Mouse (Mus musculus) forebrain, postnatal 0 days (tissue): ENCODE measurements around the gene Cfap58. TPM values are rescaled to one million over a fixed set of nuclear protein-coding genes. Genes with fewer than 3 reads are reported as not detected.

Experiments
- ATAC-seq: fragments of 200-750 bp; cut with Nextera tagmentation; 2 replicates; pipeline ENCODE4 v1.8.0; 2017; ENCODE audit warnings: mild to moderate bottlenecking, moderate library complexity
- DNase-seq: peaks from one replicate; pipeline ENCODE4 v3.0.0-alpha.2; 2015
- H3K27ac ChIP-seq: fragments of 300-500 bp; sonication (generic); 2 replicates; pipeline ENCODE4 v1.5.1; 2014; ENCODE audit warnings: low read depth, mild to moderate bottlenecking, antibody characterized with exemption, low read length, moderate library complexity, mixed read lengths
- H3K27me3 ChIP-seq: fragments of 300-500 bp; sonication (generic); 2 replicates; pipeline ENCODE4 v1.6.1; 2014; ENCODE audit warnings: mild to moderate bottlenecking, low read length, mixed read lengths; ENCODE audit not compliant: insufficient read depth
- H3K36me3 ChIP-seq: fragments of 300-500 bp; sonication (generic); 2 replicates; pipeline ENCODE4 v1.6.1; 2014; ENCODE audit warnings: mild to moderate bottlenecking, moderate library complexity; ENCODE audit not compliant: insufficient read depth
- H3K4me1 ChIP-seq: fragments of 300-500 bp; sonication (generic); 2 replicates; pipeline ENCODE4 v1.6.1; 2014; ENCODE audit warnings: antibody characterized with exemption; ENCODE audit not compliant: insufficient read depth
- H3K4me2 ChIP-seq: fragments of 300-500 bp; sonication (generic); 2 replicates; pipeline ENCODE4 v1.6.1; 2014; ENCODE audit warnings: low read depth, mild to moderate bottlenecking, moderate library complexity
- H3K4me3 ChIP-seq: fragments of 300-500 bp; sonication (generic); 2 replicates; pipeline ENCODE4 v1.5.1; 2014; ENCODE audit warnings: low read depth, low read length, mixed read lengths
- H3K9ac ChIP-seq: fragments of 300-500 bp; sonication (generic); 2 replicates; pipeline ENCODE4 v1.6.1; 2014; ENCODE audit warnings: mild to moderate bottlenecking
- H3K9me3 ChIP-seq: fragments of 300-500 bp; sonication (generic); 2 replicates; pipeline ENCODE4 v1.6.1; 2016; ENCODE audit warnings: low read length
- CTCF ChIP-seq: sonication (generic); IDR thresholded peaks from 2 replicates; pipeline ENCODE4 v1.5.1; 2016; ENCODE audit warnings: antibody characterized with exemption, control low read depth, low read depth
- WGBS: fragments of 180-500 bp; shearing (Covaris S2); extraction: QIAGEN DNeasy Blood & Tissue Kit; methylation state at CpG from one replicate; pipeline ENCODE4 v1.1.7; 2014; 5-methylcytosine and 5-hydroxymethylcytosine counted together
- polyA plus RNA-seq: library from polyadenylated mRNA; unstranded; fragments of >200 nt; fragmentation: Nextera tagmentation; extraction: Ambion mirVana; gene quantifications from 2 replicates; pipeline ENCODE4 v1.2.1, GENCODE M21; 2015
- total RNA-seq: library from RNA; depleted of rRNA; stranded (reverse); fragments of >200 nt; gene quantifications from 2 replicates; pipeline ENCODE4 v1.2.3, GENCODE M21; 2014

Cfap58 gene
- total and polyA plus RNA-seq, 2 experiments from 2014 or later, result 0.62 to 2.6 TPM

DNA sequence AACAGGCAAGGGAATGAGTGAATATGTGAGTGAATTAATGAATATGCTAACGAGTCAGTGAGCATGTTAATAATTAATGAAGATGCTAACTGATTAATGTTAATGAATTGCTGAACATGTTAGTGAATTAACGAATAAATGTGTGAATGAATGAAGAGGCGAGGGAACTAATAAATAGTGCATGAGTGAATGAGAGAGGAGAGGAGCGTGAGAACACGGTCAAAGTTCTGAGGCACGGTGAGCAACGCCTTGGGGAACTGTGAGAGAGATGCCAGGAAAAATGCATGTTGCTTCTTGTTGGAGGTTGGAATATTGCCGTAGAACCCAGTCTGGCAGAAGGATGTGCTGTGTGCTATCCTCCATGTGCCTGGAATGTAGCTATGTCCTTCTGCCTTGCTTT is 33.6 kb downstream of the Cfap58 start:
- Histone ChIP-seq H3K9ac (no peak overlapping the region), H3K36me3 (no peaks in the 10 kb centered on the region), H3K4me1 (peaks cover 3% of the 10 kb centered on the region; the same call in 1 of the 2 replicates), H3K9me3 (no peaks in the 10 kb centered on the region), H3K27ac (no peak overlapping the region), H3K4me3 (no peak overlapping the region), H3K4me2 (no peak overlapping the region), H3K27me3 (no peaks in the 10 kb centered on the region)
- no peak for ATAC-seq
- no peak for DNase-seq
- TF ChIP-seq CTCF, result no peak
- 53% methylated on average over 8 of the region's 8 CpGs for WGBS

DNA sequence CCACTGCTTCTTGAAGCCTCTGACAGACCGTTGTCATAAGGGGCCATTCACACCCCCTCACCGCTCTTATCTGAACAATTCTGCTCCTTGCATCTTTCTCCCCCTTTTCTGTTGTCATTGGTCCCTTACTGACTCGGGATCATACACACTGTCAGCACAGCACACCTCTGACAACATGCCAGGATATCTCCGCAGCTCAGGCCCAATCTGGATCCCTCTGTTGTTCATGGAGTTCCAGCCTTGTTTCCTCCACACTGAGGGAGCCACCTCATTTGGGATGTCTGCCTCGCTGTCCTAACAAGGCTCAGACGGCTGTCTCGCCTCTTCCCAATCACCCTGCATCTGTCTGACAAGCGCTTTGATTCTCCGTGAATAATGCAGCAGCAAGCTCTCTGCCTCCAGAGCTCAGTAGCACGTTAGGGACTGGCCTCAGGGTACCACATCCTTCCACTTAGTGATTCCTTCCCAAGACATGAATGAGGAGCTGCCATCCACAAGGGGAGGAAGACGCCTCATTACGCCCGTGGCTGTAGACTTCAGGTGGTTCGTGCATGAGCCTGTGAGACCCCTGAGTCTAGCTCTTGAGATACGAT is 40.7 kb downstream of the Cfap58 start:
- H3K27ac ChIP-seq, result no peak overlapping the region
- no peaks in the 10 kb centered on the region for H3K36me3 ChIP-seq
- WGBS, result 70% methylated on average over 15 of the region's 15 CpGs
- H3K27me3 ChIP-seq, result no peaks in the 10 kb centered on the region
- H3K4me2 ChIP-seq, result no peak overlapping the region
- DNase-seq (no peak), ATAC-seq (no peak)
- H3K4me1 ChIP-seq, result no peaks in the 10 kb centered on the region
- no peaks in the 10 kb centered on the region for H3K9me3 ChIP-seq
- no peak overlapping the region for H3K4me3 ChIP-seq
- H3K9ac ChIP-seq, result no peak overlapping the region
- TF ChIP-seq CTCF, result no peak

DNA sequence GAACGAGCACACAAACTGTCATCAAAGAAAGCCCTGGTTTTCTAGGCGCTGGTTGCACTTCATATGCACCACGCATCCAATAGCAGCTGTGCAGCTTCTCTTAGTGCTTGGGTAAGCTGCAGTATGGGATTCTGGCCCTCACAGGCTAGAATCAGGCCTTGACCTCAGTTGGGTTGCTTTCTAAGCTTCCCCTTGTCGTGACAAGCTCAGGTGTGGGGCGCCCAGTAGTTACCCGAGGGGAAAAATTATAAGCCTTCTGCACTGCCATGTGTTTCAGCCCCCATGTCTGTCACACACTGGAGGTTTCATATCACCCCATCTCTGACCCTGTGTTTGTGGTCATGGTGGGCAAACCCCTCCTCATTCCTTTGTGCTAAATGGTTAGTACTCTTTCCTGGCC is 42.0 kb downstream of the Cfap58 start:
- Histone ChIP-seq H3K27ac (no peak overlapping the region), H3K4me2 (no peak overlapping the region), H3K9ac (no peak overlapping the region), H3K4me1 (no peaks in the 10 kb centered on the region), H3K4me3 (no peak overlapping the region), H3K36me3 (no peaks in the 10 kb centered on the region), H3K9me3 (no peaks in the 10 kb centered on the region), H3K27me3 (no peaks in the 10 kb centered on the region)
- no peak for DNase-seq
- no peak for ATAC-seq
- 80% methylated on average over 6 of the region's 6 CpGs for WGBS
- TF ChIP-seq CTCF, result no peak

DNA sequence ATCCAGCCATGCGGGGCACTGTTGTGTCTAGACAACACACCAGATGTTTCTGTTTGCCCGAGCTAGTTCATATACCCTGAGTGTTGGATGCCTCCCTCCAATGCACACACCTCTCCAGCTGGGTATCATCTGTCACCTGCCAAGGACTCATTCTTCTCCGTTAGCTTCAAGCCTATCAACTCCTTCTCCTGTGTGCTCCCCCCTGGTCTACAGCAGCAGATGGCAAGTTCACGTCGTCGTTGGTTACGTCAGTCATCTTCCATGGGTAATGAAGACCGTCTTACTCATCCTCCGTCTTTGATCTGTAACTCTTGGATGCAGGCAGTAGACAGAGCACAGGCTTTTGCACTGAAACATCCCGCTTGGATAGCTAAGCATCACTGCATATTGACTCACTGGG is 42.8 kb downstream of the Cfap58 start:
- Histone ChIP-seq H3K4me2 (no peak overlapping the region), H3K4me1 (no peaks in the 10 kb centered on the region), H3K27ac (no peak overlapping the region), H3K9me3 (no peaks in the 10 kb centered on the region), H3K4me3 (no peak overlapping the region), H3K27me3 (no peaks in the 10 kb centered on the region), H3K9ac (no peak overlapping the region), H3K36me3 (no peaks in the 10 kb centered on the region)
- ATAC-seq (no peak), DNase-seq (no peak)
- WGBS, result 75% methylated on average over 10 of the region's 10 CpGs
- TF ChIP-seq CTCF, result no peak

DNA sequence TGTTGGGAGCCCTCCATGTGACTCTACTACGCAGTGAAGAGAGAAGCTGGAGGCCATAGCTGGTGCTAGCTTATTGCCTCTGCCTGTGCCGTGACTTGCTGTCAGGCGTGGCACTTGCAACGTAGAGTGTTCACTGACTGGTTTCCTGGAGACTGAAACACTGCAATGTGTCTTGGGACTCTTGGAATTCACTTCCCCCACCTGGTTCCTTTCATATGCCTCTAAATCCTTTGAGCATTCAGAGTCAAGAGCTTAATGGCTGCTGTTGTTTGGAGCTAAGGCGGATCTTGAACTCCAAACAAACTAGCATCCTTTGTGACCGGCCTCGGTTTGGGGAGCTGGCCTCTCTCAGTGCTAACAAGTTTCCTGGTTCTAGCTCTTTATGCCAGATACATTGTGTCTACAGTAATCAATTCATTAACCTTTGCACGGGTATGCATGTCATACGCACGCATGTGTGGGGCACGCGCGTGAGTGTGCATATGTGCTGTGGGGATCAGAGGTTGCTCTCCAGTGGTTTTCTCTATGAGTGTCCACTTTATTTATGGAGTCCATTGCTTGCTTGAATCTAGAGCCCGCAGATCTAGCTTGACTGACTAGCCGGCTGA is 48.2 kb downstream of the Cfap58 start:
- Histone ChIP-seq H3K27ac (no peak overlapping the region), H3K4me1 (no peaks in the 10 kb centered on the region), H3K4me3 (no peak overlapping the region), H3K9me3 (no peaks in the 10 kb centered on the region), H3K36me3 (no peaks in the 10 kb centered on the region), H3K27me3 (no peaks in the 10 kb centered on the region), H3K9ac (no peak overlapping the region), H3K4me2 (no peak overlapping the region)
- 86% methylated on average over 15 of the region's 15 CpGs for WGBS
- ATAC-seq, result no peak
- no peak for TF ChIP-seq CTCF
- no peak for DNase-seq

DNA sequence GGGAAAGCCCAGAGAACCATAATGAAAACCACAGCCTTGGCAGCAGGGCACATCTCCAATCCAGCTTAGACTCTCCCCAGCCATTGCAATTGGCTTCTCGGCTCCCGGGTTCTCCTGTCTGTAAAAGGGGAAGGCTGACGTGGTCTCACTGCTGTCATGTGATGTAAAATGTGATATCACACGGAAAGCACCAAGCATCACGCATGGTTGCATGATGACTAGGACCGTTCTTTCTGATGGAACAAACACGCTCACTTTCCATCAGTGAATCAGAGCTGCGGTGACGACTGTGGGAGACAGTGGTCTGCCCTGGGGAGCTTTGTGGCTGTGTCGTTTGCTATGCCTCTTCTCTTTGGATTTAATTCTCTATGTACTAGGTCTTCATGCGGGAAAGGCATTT is 50.5 kb downstream of the Cfap58 start:
- no peaks in the 10 kb centered on the region for H3K9me3 ChIP-seq

DNA sequence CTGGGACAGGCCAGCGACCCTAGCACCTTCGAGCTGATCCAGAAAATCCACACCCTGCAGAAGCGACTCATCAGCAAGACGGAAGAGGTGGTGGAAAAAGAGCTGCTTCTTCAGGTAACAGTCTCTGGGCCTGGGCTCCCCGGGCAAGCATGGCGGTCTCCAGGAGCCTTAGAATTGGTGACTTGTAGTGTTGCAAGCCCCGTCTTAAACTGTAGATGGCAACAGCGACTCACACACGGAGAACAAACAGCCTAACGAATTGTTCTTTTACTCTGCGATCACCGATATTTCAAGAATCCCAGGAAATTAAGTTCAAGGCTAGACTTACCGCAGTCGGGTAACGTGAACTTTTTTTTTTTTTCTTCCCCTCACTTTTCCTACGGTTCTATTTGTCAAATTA is 51.0 kb downstream of the Cfap58 start:
- Histone ChIP-seq H3K27ac (no peak overlapping the region), H3K9me3 (no peaks in the 10 kb centered on the region), H3K4me3 (no peak overlapping the region), H3K4me2 (no peak overlapping the region), H3K27me3 (no peaks in the 10 kb centered on the region), H3K4me1 (no peaks in the 10 kb centered on the region), H3K36me3 (no peaks in the 10 kb centered on the region), H3K9ac (no peak overlapping the region)
- peak; percentile 70 for DNase-seq
- ATAC-seq, result peak; percentile 55; the same call in 1 of the 2 replicates
- WGBS, result 31% methylated on average over 16 of the region's 16 CpGs
- peak; percentile 80 for TF ChIP-seq CTCF

More for the DNA sequence above, 50.5 kb downstream of the Cfap58 start:
- no peak for ATAC-seq
- H3K4me1 ChIP-seq, result no peaks in the 10 kb centered on the region
- no peak for DNase-seq
- H3K9ac ChIP-seq, result no peak overlapping the region
- WGBS, result 87% methylated on average over 11 of the region's 11 CpGs
- no peaks in the 10 kb centered on the region for H3K36me3 ChIP-seq
- H3K27ac ChIP-seq, result no peak overlapping the region
- no peaks in the 10 kb centered on the region for H3K27me3 ChIP-seq
- no peak overlapping the region for H3K4me3 ChIP-seq
- no peak overlapping the region for H3K4me2 ChIP-seq
- no peak for TF ChIP-seq CTCF
